Mouse (Mus musculus): ENCODE measurements around the gene Lrrc36. TPM values are rescaled to one million over a fixed set of nuclear protein-coding genes. Genes with fewer than 3 reads are reported as not detected.

The Lrrc36 gene
- total and polyA plus RNA-seq, 3 experiments: 0.06 TPM; not detected in 2

GRCm38 (mm10) chr8:105475742-105476141, 62.4 kb downstream of the Lrrc36 start:
- H3K9ac ChIP-seq (ENCODE audit: control insufficient read depth, low read depth, low read length, poor library complexity, severe bottlenecking): no peak overlapping the region
- no peaks in the 10 kb centered on the region for H3K9me3 ChIP-seq (replicated peaks; ENCODE audit: insufficient read depth, low read length)
- no peaks in the 10 kb centered on the region for H3K36me3 ChIP-seq (ENCODE audit: control insufficient read depth in 1 of 2, insufficient read depth in 2 of 2, low read length in 2 of 2)
- DNase-seq (ENCODE audit: low read depth, low spot score): no peak
- no peaks in the 10 kb centered on the region for H3K4me1 ChIP-seq (ENCODE audit: control insufficient read depth in 1 of 2, insufficient read depth in 2 of 2, low read length in 2 of 2)
- H3K27me3 ChIP-seq (ENCODE audit: control insufficient read depth in 1 of 2, insufficient read depth in 2 of 2, low read length in 2 of 2): no peaks in the 10 kb centered on the region
- no peaks in the 10 kb centered on the region for H3K79me2 ChIP-seq (ENCODE audit: control insufficient read depth, insufficient read depth, low read length, poor library complexity)
- no peak overlapping the region for H3K27ac ChIP-seq (ENCODE audit: control insufficient read depth, low read depth, low read length)
- H3K4me3 ChIP-seq (ENCODE audit: control insufficient read depth in 1 of 2, insufficient read depth in 1 of 2, low read depth in 2 of 2, low read length in 2 of 2): no peak overlapping the region
- TF ChIP-seq JUND (IDR thresholded peaks at IDR 0.05; ENCODE audit: low read depth, low read length) (no peak), UBTF (IDR thresholded peaks at IDR 0.05; ENCODE audit: borderline replicate concordance, insufficient read depth, low read depth, low read length) (no peak), EP300 (IDR thresholded peaks at IDR 0.05; ENCODE audit: low read depth in 1 of 2, low read length in 2 of 2) (no peak), SIN3A (IDR thresholded peaks at IDR 0.05; ENCODE audit: low read length) (no peak), ZMIZ1 (IDR thresholded peaks at IDR 0.05; ENCODE audit: low read depth, low read length) (no peak), ZNF384 (IDR thresholded peaks at IDR 0.05; ENCODE audit: low read depth, low read length) (no peak), SMC3 (IDR thresholded peaks at IDR 0.05; ENCODE audit: low read depth, low read length) (no peak), NRF1 (IDR thresholded peaks at IDR 0.05; ENCODE audit: insufficient read depth, low read depth, low read length, poor library complexity, severe bottlenecking) (no peak), CHD2 (IDR thresholded peaks at IDR 0.05; ENCODE audit: low read length) (no peak), POLR2AphosphoS5 (IDR thresholded peaks at IDR 0.05; ENCODE audit: borderline replicate concordance, low read depth, low read length) (no peak), ZC3H11A (IDR thresholded peaks at IDR 0.05; ENCODE audit: low read depth, low read length) (no peak), MAZ (IDR thresholded peaks at IDR 0.05; ENCODE audit: low read depth, low read length) (no peak), RAD21 (IDR thresholded peaks at IDR 0.05; ENCODE audit: low read depth, low read length) (no peak), TCF12 (IDR thresholded peaks at IDR 0.05; ENCODE audit: low read depth, low read length) (no peak), MYB (IDR thresholded peaks at IDR 0.05; ENCODE audit: low read depth, low read length) (no peak), KAT2A (conservative IDR thresholded peaks at IDR 0.05; ENCODE audit: low read depth, low read length) (no peak), ZKSCAN1 (IDR thresholded peaks at IDR 0.05; ENCODE audit: low read depth, low read length) (no peak), MAX (IDR thresholded peaks at IDR 0.05; ENCODE audit: low read length) (no peak), MAFK (IDR thresholded peaks at IDR 0.05; ENCODE audit: borderline replicate concordance, low read depth, low read length) (no peak), POLR2AphosphoS2 (IDR thresholded peaks at IDR 0.05; ENCODE audit: low read length) (no peak)

DNA sequence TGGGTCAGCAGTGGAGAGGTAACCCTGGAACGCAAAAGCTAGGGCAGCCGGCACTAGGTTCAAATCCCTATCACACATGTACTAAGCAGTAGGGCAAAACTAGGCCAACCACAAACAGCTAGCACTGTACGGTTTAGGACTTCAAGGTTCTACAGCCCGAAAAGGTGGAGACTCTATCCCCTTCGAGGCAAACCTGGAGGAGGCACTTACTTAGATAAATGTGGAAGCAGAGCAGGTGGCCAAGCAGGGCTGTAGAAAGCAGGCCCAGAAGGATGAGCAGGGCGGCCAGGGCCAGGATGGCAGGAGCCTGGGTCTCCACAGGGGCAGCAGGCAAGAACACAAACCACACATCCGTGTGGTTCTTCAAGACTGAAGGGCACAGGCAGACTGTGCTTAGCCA, 62.8 kb downstream of the Lrrc36 start:
- Histone ChIP-seq H3K4me3 (ENCODE audit: control insufficient read depth in 1 of 2, insufficient read depth in 1 of 2, low read depth in 2 of 2, low read length in 2 of 2) (no peak overlapping the region), H3K9ac (ENCODE audit: control insufficient read depth, low read depth, low read length, poor library complexity, severe bottlenecking) (no peak overlapping the region), H3K27ac (ENCODE audit: control insufficient read depth, low read depth, low read length) (no peak overlapping the region), H3K27me3 (ENCODE audit: control insufficient read depth in 1 of 2, insufficient read depth in 2 of 2, low read length in 2 of 2) (no peaks in the 10 kb centered on the region), H3K79me2 (ENCODE audit: control insufficient read depth, insufficient read depth, low read length, poor library complexity) (no peaks in the 10 kb centered on the region), H3K9me3 (replicated peaks; ENCODE audit: insufficient read depth, low read length) (no peaks in the 10 kb centered on the region), H3K36me3 (ENCODE audit: control insufficient read depth in 1 of 2, insufficient read depth in 2 of 2, low read length in 2 of 2) (no peaks in the 10 kb centered on the region), H3K4me1 (ENCODE audit: control insufficient read depth in 1 of 2, insufficient read depth in 2 of 2, low read length in 2 of 2) (no peaks in the 10 kb centered on the region)
- no peak for DNase-seq (ENCODE audit: low read depth, low spot score)
- TF ChIP-seq POLR2AphosphoS5 (IDR thresholded peaks at IDR 0.05; ENCODE audit: borderline replicate concordance, low read depth, low read length) (no peak), ETS1 (IDR thresholded peaks at IDR 0.05; ENCODE audit: low read depth, low read length) (no peak), TAL1 (IDR thresholded peaks at IDR 0.05; ENCODE audit: low read length) (no peak), MAZ (IDR thresholded peaks at IDR 0.05; ENCODE audit: low read depth, low read length) (no peak), NRF1 (IDR thresholded peaks at IDR 0.05; ENCODE audit: insufficient read depth, low read depth, low read length, poor library complexity, severe bottlenecking) (no peak)
